8 mouse cellular contexts compared by ENCODE assay signal in genomic region chr1:52952143-52952542, GRCm38 (mm10).
DNase-seq lines count a peak whose midpoint lies in the region; ATAC-seq and TF ChIP-seq lines count a peak whose summit lies in the region.

No protein-coding gene starts in this region.

- H3K4me3 ChIP-seq in heart, embryonic 11.5 days (ENCODE audit: low read depth, low read length) = peak overlapping the region; percentile 63
- H3K4me3 ChIP-seq in E14TG2a.4 (replicated peaks; ENCODE audit: low read length) = peak overlapping the region; percentile 88
- peak overlapping the region; percentile 67 for H3K4me3 ChIP-seq in hindbrain, embryonic 15.5 days
- peak overlapping the region; percentile 54 for H3K4me3 ChIP-seq in midbrain, embryonic 11.5 days (ENCODE audit: low read depth, low read length)

- no peaks in the 10 kb centered on the region for H3K36me3 ChIP-seq in heart, embryonic 11.5 days (ENCODE audit: control insufficient read depth, insufficient read depth, low read length)
- H3K36me3 ChIP-seq in E14TG2a.4 (ENCODE audit: insufficient read depth, low read length) = peaks cover 45% of the 10 kb centered on the region
- no peaks in the 10 kb centered on the region for H3K36me3 ChIP-seq in hindbrain, embryonic 15.5 days
- no peaks in the 10 kb centered on the region for H3K36me3 ChIP-seq in midbrain, embryonic 11.5 days (ENCODE audit: control insufficient read depth, insufficient read depth, low read length)

- WGBS in heart, embryonic 11.5 days (ENCODE audit: insufficient replicate concordance) = 14% methylated on average over 5 of the region's 5 CpGs
- 2% methylated on average over 5 of the region's 5 CpGs for WGBS in hindbrain, embryonic 15.5 days
- 6% methylated on average over 5 of the region's 5 CpGs for WGBS in midbrain, embryonic 11.5 days

- no peak for ATAC-seq in heart, embryonic 11.5 days (replicated peaks; ENCODE audit: insufficient number of reproducible peaks, low FRiP score, low TSS enrichment)
- ATAC-seq in common myeloid progenitor, adult 5-6 weeks (replicated peaks; ENCODE audit: low read depth, poor library complexity, severe bottlenecking) = peak; percentile 6; the same call in 1 of the 2 replicates
- peak; percentile 7 for ATAC-seq in hindbrain, embryonic 15.5 days (ENCODE audit: low FRiP score, low read depth)
- ATAC-seq in midbrain, embryonic 11.5 days (ENCODE audit: low FRiP score) = peak; percentile 19; the same call in 1 of the 2 replicates

- no peak overlapping the region for H3K27ac ChIP-seq in heart, embryonic 11.5 days (ENCODE audit: low read depth, low read length)
- no peak overlapping the region for H3K27ac ChIP-seq in hindbrain, embryonic 15.5 days (replicated peaks)
- no peak overlapping the region for H3K27ac ChIP-seq in midbrain, embryonic 11.5 days (ENCODE audit: low read depth, low read length)

- no peaks in the 10 kb centered on the region for H3K9me3 ChIP-seq in heart, embryonic 11.5 days (replicated peaks; ENCODE audit: control insufficient read depth, low read length)
- peaks cover 49% of the 10 kb centered on the region for H3K9me3 ChIP-seq in E14TG2a.4 (ENCODE audit: low read length)
- no peaks in the 10 kb centered on the region for H3K9me3 ChIP-seq in hindbrain, embryonic 15.5 days
- H3K9me3 ChIP-seq in midbrain, embryonic 11.5 days (ENCODE audit: control insufficient read depth, low read length) = no peaks in the 10 kb centered on the region

- peak overlapping the region; percentile 98 for H3K4me2 ChIP-seq in heart, embryonic 11.5 days
- H3K4me2 ChIP-seq in hindbrain, embryonic 15.5 days = peak overlapping the region; percentile 99
- peak overlapping the region; percentile 89 for H3K4me2 ChIP-seq in midbrain, embryonic 11.5 days

- no peak for TF ChIP-seq CTCF in E14TG2a.4 (conservative IDR thresholded peaks at IDR 0.05; ENCODE audit: low read length)

- H3K9ac ChIP-seq in heart, embryonic 11.5 days (ENCODE audit: low read depth, low read length) = peak overlapping the region; percentile 67
- peak overlapping the region; percentile 61 for H3K9ac ChIP-seq in hindbrain, embryonic 15.5 days
- peak overlapping the region; percentile 66 for H3K9ac ChIP-seq in midbrain, embryonic 11.5 days (ENCODE audit: low read length)

- no peak for DNase-seq in heart, adult 8-10 months (ENCODE audit: low spot score)
- no peak for DNase-seq in midbrain, embryonic 11.5 days (ENCODE audit: low spot score, missing footprints)
- no peak for DNase-seq in gastrocnemius, postnatal 25 days
- no peak for DNase-seq in gastrocnemius, postnatal 10 days

- H3K27me3 ChIP-seq in heart, embryonic 11.5 days (ENCODE audit: control insufficient read depth, insufficient read depth, low read length) = no peaks in the 10 kb centered on the region; the same call in 1 of the 2 replicates
- no peaks in the 10 kb centered on the region for H3K27me3 ChIP-seq in E14TG2a.4 (ENCODE audit: insufficient read depth, low read length)
- H3K27me3 ChIP-seq in hindbrain, embryonic 15.5 days = no peaks in the 10 kb centered on the region
- H3K27me3 ChIP-seq in midbrain, embryonic 11.5 days (ENCODE audit: control insufficient read depth, insufficient read depth, low read length) = 0 out of 2 replicates have a peak, but pooled peaks cover 2% of the 10 kb centered on the region

- H3K4me1 ChIP-seq in heart, embryonic 11.5 days (ENCODE audit: control insufficient read depth, insufficient read depth, low read length) = peaks cover 8% of the 10 kb centered on the region
- H3K4me1 ChIP-seq in E14TG2a.4 (replicated peaks; ENCODE audit: low read depth, low read length) = peaks cover 30% of the 10 kb centered on the region
- H3K4me1 ChIP-seq in hindbrain, embryonic 15.5 days (replicated peaks) = peaks cover 13% of the 10 kb centered on the region
- H3K4me1 ChIP-seq in midbrain, embryonic 11.5 days (ENCODE audit: control insufficient read depth, insufficient read depth, low read length) = peaks cover 13% of the 10 kb centered on the region
